Mouse (Mus musculus) cerebellum, adult 2 months (tissue): Measurements from ENCODE around the gene Egfem1. TPM values are rescaled to one million over a fixed set of nuclear protein-coding genes. Genes with fewer than 3 reads are reported as not detected.

ENCODE experiments used
- DNase-seq, 2 experiments: peaks; one replicate each; pipeline ENCODE4 v3.0.0; 2021
- H3K27ac ChIP-seq: fragments of 200-500 bp; 2 replicates; pipeline ENCODE4 v1.5.1; 2012; ENCODE audit warnings: low read length, control low read depth, inconsistent platforms; ENCODE audit not compliant: insufficient read depth
- H3K27me3 ChIP-seq: fragments of 200-500 bp; 2 replicates; pipeline ENCODE4 v1.6.1; 2012; ENCODE audit warnings: inconsistent platforms, mild to moderate bottlenecking, low read length, moderate library complexity; ENCODE audit not compliant: control insufficient read depth, insufficient read depth
- H3K4me1 ChIP-seq: fragments of 200-500 bp; 2 replicates; pipeline ENCODE4 v1.6.1; 2011; ENCODE audit warnings: low read length; ENCODE audit not compliant: control insufficient read depth, insufficient read depth
- H3K4me3 ChIP-seq: fragments of 200-500 bp; replicated peaks from 2 replicates; pipeline ENCODE3; 2011; ENCODE audit warnings: mild to moderate bottlenecking, low read depth, low read length, control low read depth; ENCODE audit not compliant: insufficient read depth
- CTCF ChIP-seq: fragments of 200-500 bp; IDR thresholded peaks from 2 replicates; pipeline ENCODE4 v1.5.1; 2011; ENCODE audit warnings: low read depth, mild to moderate bottlenecking, control low read depth, low read length, moderate library complexity, borderline replicate concordance; ENCODE audit not compliant: insufficient read depth
- POLR2A ChIP-seq: fragments of 200-500 bp; IDR thresholded peaks from 2 replicates; pipeline ENCODE4 v1.6.1; 2011; ENCODE audit warnings: low read length, control low read depth, borderline replicate concordance; ENCODE audit not compliant: insufficient read depth
- WGBS: fragments of 180-500 bp; shearing (Covaris S2); methylation state at CpG from one replicate; pipeline ENCODE4 v1.1.7; 2018; 5-methylcytosine and 5-hydroxymethylcytosine counted together
- polyA plus RNA-seq: library from polyadenylated mRNA; depleted of rRNA; stranded (reverse); fragments of >200 nt; gene quantifications from 2 replicates; pipeline ENCODE4 v1.2.3, GENCODE M21; 2012

Gene Egfem1
- polyA plus RNA-seq, 1 experiment: 3.6 TPM

DNA sequence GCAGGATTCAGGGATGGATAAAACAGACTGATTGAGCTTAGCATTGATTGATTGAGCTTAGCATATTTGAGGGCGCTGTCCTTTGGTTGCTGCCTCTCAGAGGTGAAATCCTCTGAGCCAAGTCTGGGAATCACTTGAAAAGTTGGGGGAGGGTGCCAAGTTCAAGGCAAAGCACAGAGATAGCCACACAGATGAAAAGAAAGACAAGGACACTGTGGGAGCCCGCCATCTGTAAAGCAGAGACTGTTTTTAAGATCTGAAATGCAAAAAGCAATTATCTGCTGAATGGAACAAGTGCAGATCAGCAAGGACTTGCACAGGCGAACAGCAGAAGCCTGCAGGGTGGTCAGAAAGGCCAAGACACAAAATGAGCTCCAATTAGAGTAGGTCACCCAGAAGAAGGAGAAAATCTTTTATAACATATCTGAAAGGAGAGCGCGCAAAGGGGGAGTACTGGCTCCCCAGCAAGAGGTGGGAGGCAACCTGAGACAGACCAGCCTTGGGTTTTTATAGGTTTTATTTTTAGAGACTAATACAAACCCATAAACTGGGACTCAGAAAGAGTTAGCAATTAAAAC, 367.1 kb downstream of the Egfem1 start:
- H3K4me3 ChIP-seq: no peak overlapping the region
- H3K27me3 ChIP-seq: no peaks in the 10 kb centered on the region
- WGBS: 15% methylated on average over 5 of the region's 5 CpGs
- H3K4me1 ChIP-seq: no peaks in the 10 kb centered on the region
- TF ChIP-seq CTCF (no peak), POLR2A (no peak)
- H3K27ac ChIP-seq: no peak overlapping the region
- DNase-seq: peak in 1 of 2 experiments; percentile 1

DNA sequence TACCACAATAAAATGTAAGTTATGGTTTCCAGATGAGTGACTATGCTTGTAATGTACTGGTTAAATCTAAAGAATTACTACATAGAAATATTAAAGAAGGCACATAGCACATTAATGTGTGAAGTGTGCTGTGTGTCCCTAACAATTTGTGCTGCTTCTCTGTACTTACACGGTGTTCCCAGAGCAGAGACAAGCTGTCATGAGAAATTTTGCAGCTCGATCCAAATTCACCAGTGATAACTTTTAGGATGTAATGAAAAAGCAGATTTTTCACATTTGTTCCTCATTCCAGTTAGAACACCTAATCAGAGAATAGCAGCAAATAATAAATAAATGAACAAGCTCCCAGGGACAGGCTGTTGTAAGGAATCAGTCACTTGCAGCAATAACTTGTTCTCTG, 416.4 kb downstream of the Egfem1 start:
- H3K4me1 ChIP-seq: no peaks in the 10 kb centered on the region
- H3K27ac ChIP-seq: no peak overlapping the region
- no peaks in the 10 kb centered on the region for H3K27me3 ChIP-seq
- 79% methylated on average over 2 of the region's 2 CpGs for WGBS
- H3K4me3 ChIP-seq: no peak overlapping the region
- TF ChIP-seq POLR2A: no peak
- TF ChIP-seq CTCF: no peak
- DNase-seq: no peak

DNA sequence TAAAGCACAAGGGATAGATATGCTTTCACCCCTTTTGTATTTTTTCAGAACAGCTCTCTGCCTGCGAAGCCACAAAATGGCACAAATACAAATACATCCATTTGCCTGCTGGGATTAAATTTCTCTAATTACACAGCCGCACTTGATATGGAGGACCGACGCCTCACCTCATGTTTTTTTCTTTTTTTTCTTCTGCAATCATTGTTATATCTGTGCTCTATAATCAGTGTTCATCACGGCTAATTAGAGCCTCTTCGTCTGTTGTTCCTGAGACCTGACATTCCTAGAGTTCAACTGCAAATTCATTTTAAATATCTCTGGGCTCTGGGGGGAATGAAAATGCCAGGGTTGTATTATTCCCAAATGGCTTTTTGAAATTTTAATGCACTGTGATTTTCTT, 417.4 kb downstream of the Egfem1 start:
- TF ChIP-seq POLR2A: no peak
- no peak for TF ChIP-seq CTCF
- Histone ChIP-seq H3K27ac (no peak overlapping the region), H3K4me3 (no peak overlapping the region), H3K4me1 (no peaks in the 10 kb centered on the region), H3K27me3 (no peaks in the 10 kb centered on the region)
- no peak for DNase-seq
- WGBS: 60% methylated on average over 6 of the region's 6 CpGs

DNA sequence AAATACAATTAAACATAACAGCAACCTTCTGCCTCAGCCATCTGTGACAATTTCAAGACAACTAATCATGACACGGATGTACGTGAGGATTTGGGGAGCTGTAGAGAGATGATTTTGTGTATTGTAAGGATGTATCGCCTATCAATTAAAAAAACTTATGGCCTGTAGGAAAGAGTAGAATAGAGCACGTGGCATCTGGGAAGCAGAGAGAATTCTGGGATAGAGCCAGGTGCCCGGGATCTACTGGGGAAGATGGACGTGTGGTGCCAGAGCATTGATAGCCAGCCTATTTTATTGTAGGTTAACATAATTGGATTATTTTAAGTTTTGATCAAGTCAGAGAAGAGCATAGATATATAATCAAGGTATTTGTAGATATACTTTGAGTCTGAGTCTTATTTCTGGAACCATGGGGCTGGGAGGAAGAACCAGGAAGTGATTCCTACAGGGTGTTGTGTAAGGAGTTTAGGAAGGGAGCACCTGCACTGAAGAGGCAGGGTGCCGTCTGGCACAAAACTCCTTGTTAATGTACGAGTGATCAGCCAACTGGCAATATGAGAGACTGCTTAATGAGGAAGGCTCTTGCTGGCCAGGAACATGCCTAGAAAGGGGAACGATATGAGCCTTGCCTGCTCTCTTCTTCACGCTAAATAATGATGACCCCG, 443.6 kb downstream of the Egfem1 start:
- no peaks in the 10 kb centered on the region for H3K4me1 ChIP-seq
- no peak overlapping the region for H3K4me3 ChIP-seq
- H3K27ac ChIP-seq: no peak overlapping the region
- H3K27me3 ChIP-seq: no peaks in the 10 kb centered on the region
- WGBS: 15% methylated on average over 11 of the region's 11 CpGs
- TF ChIP-seq POLR2A: no peak
- no peak for TF ChIP-seq CTCF
- no peak for DNase-seq

DNA sequence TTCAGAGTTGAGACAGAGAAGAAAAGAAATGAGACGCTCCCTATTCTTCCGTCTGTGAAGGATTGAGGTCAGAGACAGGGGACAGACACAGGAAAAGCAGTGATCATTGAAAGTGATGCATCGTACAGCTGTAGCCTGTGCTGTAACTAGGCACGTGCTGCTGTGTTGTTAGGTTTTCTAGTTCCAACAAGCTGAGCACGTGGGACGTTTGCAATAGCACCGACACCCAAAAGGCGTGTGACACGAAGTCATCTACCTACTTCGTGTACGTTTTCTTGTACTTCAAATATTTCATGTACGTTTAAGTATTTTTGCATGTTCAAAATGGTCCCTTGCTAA, 444.1 kb downstream of the Egfem1 start:
- no peak overlapping the region for H3K27ac ChIP-seq
- no peaks in the 10 kb centered on the region for H3K27me3 ChIP-seq
- H3K4me3 ChIP-seq: no peak overlapping the region
- no peaks in the 10 kb centered on the region for H3K4me1 ChIP-seq
- TF ChIP-seq CTCF: no peak
- TF ChIP-seq POLR2A: no peak
- WGBS: 48% methylated on average over 12 of the region's 12 CpGs
- no peak for DNase-seq

DNA sequence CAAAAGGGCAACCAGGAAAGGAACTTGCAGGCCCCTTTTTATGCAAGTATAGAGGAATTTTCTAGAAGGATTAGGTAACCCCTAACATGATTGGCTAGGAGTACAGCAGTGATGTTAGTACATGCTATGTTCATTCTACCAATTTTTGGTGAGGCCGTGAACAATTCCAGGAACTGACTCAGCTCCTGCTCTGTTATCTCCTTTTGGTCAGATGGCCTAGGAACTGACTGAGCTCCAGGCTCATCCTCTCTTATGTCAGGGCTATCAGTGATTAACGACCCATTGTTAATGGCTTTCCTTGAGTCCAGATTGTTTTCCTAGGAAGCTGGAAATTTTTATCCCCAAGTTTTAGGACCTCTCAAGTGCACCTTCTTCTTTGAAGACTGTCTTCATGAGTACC, 457.4 kb downstream of the Egfem1 start:
- Histone ChIP-seq H3K27me3 (no peaks in the 10 kb centered on the region), H3K4me3 (no peak overlapping the region), H3K27ac (no peak overlapping the region), H3K4me1 (no peaks in the 10 kb centered on the region)
- DNase-seq: no peak
- TF ChIP-seq CTCF: no peak
- TF ChIP-seq POLR2A: no peak
- WGBS: 92% methylated on average over 2 of the region's 2 CpGs

DNA sequence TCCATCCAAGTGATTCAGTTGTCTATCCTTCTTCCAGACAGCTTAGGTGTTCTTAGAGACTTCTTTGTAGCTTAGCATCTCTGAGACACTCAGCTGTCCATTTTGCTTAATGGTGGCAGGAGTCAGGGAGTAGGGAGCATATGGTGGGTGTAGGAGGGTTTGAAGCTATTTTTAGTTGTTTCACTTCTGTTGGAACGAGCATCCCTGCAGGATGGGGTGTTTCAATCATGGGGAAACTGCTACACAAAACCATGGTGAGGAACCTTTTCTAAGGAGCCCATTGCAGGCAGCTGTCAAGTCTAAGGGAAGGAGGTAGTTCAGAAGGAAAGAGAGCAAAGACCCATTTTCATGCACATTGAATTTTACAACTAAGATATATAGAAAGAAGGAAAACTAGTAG, 458.1 kb downstream of the Egfem1 start:
- DNase-seq: no peak
- TF ChIP-seq POLR2A (no peak), CTCF (no peak)

DNA sequence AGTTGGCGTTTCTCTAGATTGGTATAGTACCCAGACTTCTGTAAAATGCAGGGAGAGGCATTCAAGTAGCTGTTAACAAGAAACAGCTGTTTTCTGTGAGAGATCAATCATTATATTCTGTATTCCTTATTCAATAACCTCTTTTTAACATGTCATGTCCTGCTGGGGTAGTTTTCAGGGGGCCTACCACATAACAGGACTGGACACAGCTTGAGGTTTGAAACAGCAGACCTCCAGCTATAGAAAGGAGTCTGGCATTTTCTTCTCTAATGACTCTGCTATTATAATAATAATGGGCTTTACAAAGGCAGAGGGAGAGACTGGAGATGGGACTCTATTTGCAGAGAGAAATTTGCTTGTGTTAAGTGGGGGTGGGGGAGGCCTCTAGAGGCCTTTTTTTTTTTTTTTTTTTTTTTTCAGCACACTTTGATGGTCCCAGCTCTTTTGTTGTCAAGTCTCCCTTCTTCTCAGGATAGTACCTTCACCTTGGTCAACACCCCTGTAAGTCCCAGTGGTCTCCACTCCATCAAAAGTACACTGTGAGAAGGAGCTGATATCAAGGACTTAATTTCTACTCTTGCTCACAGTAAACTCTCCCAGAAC, 459.8 kb downstream of the Egfem1 start:
- H3K27ac ChIP-seq: no peak overlapping the region
- 63% methylated on average over 1 of the region's 1 CpGs for WGBS
- TF ChIP-seq POLR2A (no peak), CTCF (no peak)
- H3K4me1 ChIP-seq: no peaks in the 10 kb centered on the region
- DNase-seq: no peak
- no peak overlapping the region for H3K4me3 ChIP-seq
- H3K27me3 ChIP-seq: no peaks in the 10 kb centered on the region

More for the DNA sequence above, 458.1 kb downstream of the Egfem1 start:
- no peaks in the 10 kb centered on the region for H3K27me3 ChIP-seq
- H3K4me3 ChIP-seq: no peak overlapping the region
- H3K27ac ChIP-seq: no peak overlapping the region
- WGBS: 2% methylated on average over 1 of the region's 1 CpGs
- no peaks in the 10 kb centered on the region for H3K4me1 ChIP-seq
